Mouse (Mus musculus) embryonic facial prominence, embryonic 11.5 days (tissue): Measurements from ENCODE around the gene Slfn3. TPM values are rescaled to one million over a fixed set of nuclear protein-coding genes. Genes with fewer than 3 reads are reported as not detected.
"Not testable (repeated sequence)": the region's sequence is repeated elsewhere in the genome, so short reads cannot be mapped to it uniquely, and the experiment has no call there.

Experiments used
- ATAC-seq: fragments of 200-750 bp; cut with Nextera tagmentation; replicated peaks from 2 replicates; pipeline ENCODE4 v1.8.0; 2017; ENCODE audit warnings: low read depth; ENCODE audit not compliant: insufficient number of reproducible peaks, low FRiP score, low TSS enrichment
- DNase-seq: peaks from one replicate; pipeline ENCODE4 v3.0.0-alpha.2; 2015; ENCODE audit warnings: low spot score
- H3K27ac ChIP-seq: fragments of 300-500 bp; sonication (generic); replicated peaks from 2 replicates; pipeline ENCODE4 v1.5.1; 2014; ENCODE audit warnings: mild to moderate bottlenecking, low read depth, low read length, control low read depth
- H3K27me3 ChIP-seq: fragments of 300-500 bp; sonication (generic); 2 replicates; pipeline ENCODE4 v1.6.1; 2014; ENCODE audit warnings: mild to moderate bottlenecking, low read length, moderate library complexity, mixed read lengths; ENCODE audit not compliant: control insufficient read depth, insufficient read depth
- H3K36me3 ChIP-seq: fragments of 300-500 bp; sonication (generic); replicated peaks from 2 replicates; pipeline ENCODE4 v1.6.1; 2014; ENCODE audit warnings: low read depth, mild to moderate bottlenecking, low read length, moderate library complexity, mixed read lengths; ENCODE audit not compliant: control insufficient read depth, insufficient read depth
- H3K4me1 ChIP-seq: fragments of 300-500 bp; sonication (generic); 2 replicates; pipeline ENCODE4 v1.6.1; 2014; ENCODE audit warnings: low read length, mixed read lengths; ENCODE audit not compliant: control insufficient read depth, insufficient read depth
- H3K4me2 ChIP-seq: fragments of 300-500 bp; sonication (generic); 2 replicates; pipeline ENCODE4 v1.6.1; 2014; ENCODE audit warnings: low read depth, mild to moderate bottlenecking, control low read depth, low read length, moderate library complexity
- H3K4me3 ChIP-seq: fragments of 300-500 bp; sonication (generic); 2 replicates; pipeline ENCODE4 v1.5.1; 2014; ENCODE audit warnings: low read depth, low read length, control low read depth
- H3K9ac ChIP-seq: fragments of 300-500 bp; sonication (generic); replicated peaks from 2 replicates; pipeline ENCODE4 v1.6.1; 2014; ENCODE audit warnings: mild to moderate bottlenecking, control low read depth, low read length
- H3K9me3 ChIP-seq: fragments of 300-500 bp; sonication (generic); replicated peaks from 2 replicates; pipeline ENCODE4 v1.6.1; 2016; ENCODE audit warnings: mild to moderate bottlenecking, low read length, inconsistent platforms, mixed read lengths; ENCODE audit not compliant: control insufficient read depth
- WGBS: fragments of 180-500 bp; shearing (Covaris S2); extraction: QIAGEN DNeasy Blood & Tissue Kit; methylation state at CpG from one replicate; pipeline ENCODE4 v1.1.7; 2014; 5-methylcytosine and 5-hydroxymethylcytosine counted together
- polyA plus RNA-seq: library from polyadenylated mRNA; unstranded; fragments of >200 nt; fragmentation: Nextera tagmentation; extraction: Ambion mirVana; gene quantifications from 2 replicates; pipeline ENCODE4 v1.2.1, GENCODE M21; 2014

Slfn3 gene
- polyA plus RNA-seq, 1 experiment from 2014 or later = 1.2 TPM

DNA sequence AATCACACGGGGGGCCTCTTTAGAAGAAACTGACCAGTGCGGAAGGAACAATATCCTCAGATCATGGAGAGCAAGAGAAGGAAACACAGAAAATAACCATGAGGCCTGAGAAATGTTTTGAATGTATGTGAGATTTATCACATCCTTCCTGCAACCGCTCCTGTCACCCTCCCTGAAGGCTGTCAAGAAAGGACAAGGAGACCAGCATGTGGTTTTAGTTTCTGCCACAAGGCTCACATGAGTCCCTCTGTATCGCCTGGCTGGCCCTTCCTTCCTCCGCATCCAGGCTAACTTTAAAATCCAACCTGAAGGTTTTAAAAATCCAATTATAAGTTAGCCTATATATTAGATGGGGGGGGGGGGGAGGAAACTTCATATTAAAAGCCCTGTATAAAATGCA, 32.7 kb downstream of the Slfn3 start:
- 81% methylated on average over 5 of the region's 5 CpGs for WGBS
- not testable (repeated sequence) for H3K9ac ChIP-seq, DNase-seq, H3K9me3 ChIP-seq, H3K36me3 ChIP-seq, H3K4me3 ChIP-seq, H3K4me1 ChIP-seq, ATAC-seq, H3K4me2 ChIP-seq, H3K27ac ChIP-seq, H3K27me3 ChIP-seq

DNA sequence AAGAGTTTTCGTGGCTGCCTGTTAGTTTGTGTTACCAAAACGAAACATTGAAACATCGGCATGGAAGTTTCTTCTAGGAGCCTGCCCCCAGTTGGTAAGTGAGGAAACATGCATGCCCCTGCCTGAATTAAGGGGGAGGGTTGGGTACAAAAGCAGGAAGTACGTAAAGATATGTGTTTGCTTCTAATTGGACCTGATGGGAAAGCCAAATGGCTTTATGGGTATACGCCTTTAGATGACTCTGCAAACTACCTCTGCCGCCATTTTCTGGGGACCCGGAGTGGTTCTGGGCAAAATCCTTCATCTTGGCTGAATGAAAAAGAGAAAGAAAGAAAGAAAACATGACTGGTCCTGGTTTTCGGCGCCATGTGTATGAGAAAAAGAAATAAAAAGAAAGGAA, 33.1 kb downstream of the Slfn3 start:
- Histone ChIP-seq H3K4me1 (no peaks in the 10 kb centered on the region), H3K27ac (no peak overlapping the region), H3K36me3 (no peaks in the 10 kb centered on the region), H3K27me3 (no peaks in the 10 kb centered on the region), H3K4me2 (no peak overlapping the region), H3K4me3 (no peak overlapping the region), H3K9me3 (no peaks in the 10 kb centered on the region), H3K9ac (no peak overlapping the region)
- ATAC-seq (no peak), DNase-seq (no peak)
- 88% methylated on average over 9 of the region's 9 CpGs for WGBS

DNA sequence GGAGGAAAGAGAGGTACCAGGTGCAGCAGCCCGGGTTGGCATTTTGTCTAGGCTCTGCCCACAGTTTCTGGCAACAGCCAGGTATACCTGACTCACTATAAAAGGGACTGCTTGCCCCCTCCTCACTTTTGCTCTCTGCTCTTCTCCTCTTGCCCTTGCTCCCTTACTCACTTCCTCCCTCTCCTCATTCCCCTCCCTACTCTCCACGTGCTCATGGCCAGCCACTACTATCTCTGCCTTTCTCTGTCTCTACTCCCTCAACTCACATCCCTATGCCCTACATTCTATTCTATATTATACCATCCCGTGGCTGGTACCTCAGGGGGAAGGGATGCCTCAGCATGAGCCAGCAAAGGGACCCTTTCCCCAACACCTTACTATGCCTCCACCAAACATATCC, 33.6 kb downstream of the Slfn3 start:
- no peak for ATAC-seq
- Histone ChIP-seq H3K27ac (no peak overlapping the region), H3K9me3 (no peaks in the 10 kb centered on the region), H3K4me2 (no peak overlapping the region), H3K27me3 (no peaks in the 10 kb centered on the region), H3K4me1 (no peaks in the 10 kb centered on the region), H3K36me3 (no peaks in the 10 kb centered on the region), H3K4me3 (no peak overlapping the region), H3K9ac (no peak overlapping the region)
- WGBS = 87% methylated on average over 3 of the region's 3 CpGs
- DNase-seq = no peak

DNA sequence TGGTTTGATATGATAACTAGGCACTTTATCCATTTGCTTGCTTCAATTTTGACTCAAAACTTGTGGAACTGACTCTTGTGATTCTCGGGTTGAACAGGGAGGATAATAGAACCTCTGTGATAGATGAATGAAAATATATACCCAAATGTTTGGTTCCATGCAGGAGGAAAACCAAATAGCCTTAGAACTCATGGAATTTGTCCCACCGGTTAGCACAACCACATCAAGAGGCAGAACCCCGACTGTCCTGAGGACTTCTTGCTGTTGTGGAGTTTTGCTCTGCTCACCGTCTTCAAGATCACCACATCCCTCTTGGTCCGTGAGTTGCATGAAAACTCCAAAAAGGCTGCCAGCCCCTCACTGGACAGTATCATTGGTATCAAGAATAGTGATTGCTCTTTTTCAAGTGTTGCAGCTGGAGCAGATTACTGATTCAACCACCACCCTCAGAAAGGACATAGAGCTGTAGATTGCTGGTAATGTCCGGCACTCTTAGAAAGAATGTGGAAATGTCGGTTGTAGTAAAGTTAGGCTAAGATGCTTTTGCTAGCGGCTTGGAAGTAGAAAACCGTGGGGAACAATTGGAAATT, 34.3 kb downstream of the Slfn3 start:
- H3K27me3 ChIP-seq = no peaks in the 10 kb centered on the region
- H3K27ac ChIP-seq = no peak overlapping the region
- WGBS = 88% methylated on average over 9 of the region's 9 CpGs
- H3K9me3 ChIP-seq = no peaks in the 10 kb centered on the region
- no peak overlapping the region for H3K4me3 ChIP-seq
- H3K9ac ChIP-seq = no peak overlapping the region
- ATAC-seq (no peak), DNase-seq (no peak)
- no peaks in the 10 kb centered on the region for H3K4me1 ChIP-seq
- no peak overlapping the region for H3K4me2 ChIP-seq
- no peaks in the 10 kb centered on the region for H3K36me3 ChIP-seq

DNA sequence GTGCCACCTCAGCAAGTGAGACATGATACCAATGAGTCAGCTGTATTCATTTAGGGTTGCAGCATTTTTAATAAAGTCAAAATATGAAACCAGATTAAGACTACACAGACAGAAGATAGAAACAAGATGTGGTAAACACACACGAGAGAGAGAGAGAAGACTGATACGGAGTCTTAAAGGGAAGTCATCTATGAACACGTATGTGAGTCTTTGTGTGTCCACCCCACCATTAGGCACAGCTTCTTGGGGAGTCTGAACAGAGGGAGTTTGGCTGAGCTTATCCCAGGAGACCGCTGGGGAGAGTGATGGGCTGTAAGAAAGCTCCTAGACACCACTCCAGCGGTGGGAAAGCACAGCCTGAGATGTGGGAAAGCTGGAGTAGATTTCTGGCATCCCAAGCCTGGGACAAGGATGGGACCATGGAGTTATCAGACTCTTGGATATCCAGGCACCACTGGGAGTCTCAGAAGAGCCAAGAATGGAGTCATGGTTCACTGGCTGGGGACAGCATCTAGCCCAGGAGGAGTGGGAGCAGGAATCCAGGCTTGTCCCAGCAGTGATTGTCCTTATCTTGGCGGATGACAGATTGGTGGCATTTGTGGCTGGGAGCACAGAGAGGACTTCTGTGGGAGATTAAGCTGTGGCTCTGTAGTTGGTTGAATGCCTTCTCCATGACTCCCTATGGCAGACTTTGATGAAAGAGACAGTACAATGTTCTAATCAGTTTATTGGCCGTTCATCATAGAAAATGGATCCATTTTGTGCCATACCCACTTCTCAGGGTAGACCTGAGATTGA, 37.0 kb downstream of the Slfn3 start:
- H3K4me3 ChIP-seq = no peak overlapping the region
- H3K4me1 ChIP-seq = no peaks in the 10 kb centered on the region
- H3K9me3 ChIP-seq = no peaks in the 10 kb centered on the region
- no peak overlapping the region for H3K9ac ChIP-seq
- ATAC-seq (no peak), DNase-seq (no peak)
- no peak overlapping the region for H3K4me2 ChIP-seq
- no peaks in the 10 kb centered on the region for H3K36me3 ChIP-seq
- 81% methylated on average over 7 of the region's 7 CpGs for WGBS
- no peak overlapping the region for H3K27ac ChIP-seq
- H3K27me3 ChIP-seq = no peaks in the 10 kb centered on the region

DNA sequence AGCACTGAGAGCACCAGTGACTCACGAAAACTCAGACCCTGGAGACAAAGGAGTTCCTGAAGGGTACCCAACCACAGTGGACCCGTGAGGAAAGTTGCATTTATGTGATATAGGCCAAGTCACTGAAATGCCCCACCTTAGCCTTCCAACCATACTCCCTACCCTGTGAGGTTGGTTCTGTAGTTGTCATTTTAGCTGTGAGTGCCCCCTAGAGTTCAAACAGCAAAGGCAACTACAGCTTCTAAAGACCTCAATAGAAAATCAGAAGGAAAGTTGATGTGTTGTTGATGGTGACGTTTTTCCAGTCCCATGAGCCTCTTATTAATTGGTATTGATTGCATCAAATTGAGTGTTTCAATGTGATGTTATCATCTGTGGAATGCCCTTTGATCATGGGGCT, 39.8 kb downstream of the Slfn3 start:
- Histone ChIP-seq H3K4me3 (no peak overlapping the region), H3K9me3 (no peaks in the 10 kb centered on the region), H3K4me1 (no peaks in the 10 kb centered on the region), H3K9ac (no peak overlapping the region), H3K27ac (no peak overlapping the region), H3K27me3 (no peaks in the 10 kb centered on the region), H3K36me3 (no peaks in the 10 kb centered on the region), H3K4me2 (no peak overlapping the region)
- 71% methylated on average over 3 of the region's 3 CpGs for WGBS
- DNase-seq (peak; percentile 17), ATAC-seq (no peak)

DNA sequence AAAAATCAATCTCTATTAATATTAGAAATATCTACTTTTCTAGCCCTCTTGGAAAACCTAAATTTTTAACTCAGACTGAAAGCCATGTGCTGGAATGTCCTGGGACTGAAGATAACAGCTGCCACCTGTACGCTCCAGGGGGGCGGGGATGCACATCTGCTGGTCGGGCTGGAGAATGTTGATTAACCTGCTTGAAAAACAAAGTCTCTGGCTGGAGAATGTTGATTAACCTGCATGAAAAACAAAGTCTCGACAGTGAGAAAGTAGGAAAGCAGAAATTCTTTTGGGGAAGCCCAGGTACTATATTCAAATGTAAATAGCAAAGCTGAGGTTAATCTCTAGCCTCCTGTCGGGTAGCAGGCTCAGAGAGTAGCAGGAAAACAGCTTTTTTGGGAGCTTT, 42.5 kb downstream of the Slfn3 start:
- H3K27me3 ChIP-seq, H3K4me1 ChIP-seq, H3K27ac ChIP-seq, H3K36me3 ChIP-seq, H3K9me3 ChIP-seq, DNase-seq, ATAC-seq, H3K4me2 ChIP-seq, H3K9ac ChIP-seq, H3K4me3 ChIP-seq: not testable (repeated sequence)
- WGBS = 35% methylated on average over 5 of the region's 5 CpGs

DNA sequence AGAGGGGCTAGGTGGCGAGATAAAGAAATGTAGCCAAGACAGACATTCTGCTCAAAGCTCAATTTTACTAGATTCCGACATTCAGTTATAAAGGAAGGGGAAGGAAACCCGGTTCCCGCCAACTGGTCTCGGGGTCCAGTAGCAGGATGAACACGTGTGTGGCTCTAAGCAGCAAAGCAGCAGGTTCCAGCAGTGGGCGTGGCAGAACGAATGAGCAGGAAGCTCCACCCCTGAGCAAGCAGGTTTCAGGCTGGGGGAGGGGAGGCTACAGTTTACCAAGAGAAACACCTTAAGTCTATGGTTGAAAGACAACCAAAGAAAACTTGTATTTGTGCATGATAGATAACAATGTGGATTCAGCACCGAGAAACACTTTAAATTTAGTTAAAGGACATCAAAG, 46.3 kb downstream of the Slfn3 start:
- H3K4me2 ChIP-seq, H3K4me1 ChIP-seq, H3K36me3 ChIP-seq, H3K9me3 ChIP-seq, H3K27ac ChIP-seq, H3K4me3 ChIP-seq, H3K9ac ChIP-seq, ATAC-seq, DNase-seq, H3K27me3 ChIP-seq: not testable (repeated sequence)
- 77% methylated on average over 9 of the region's 9 CpGs for WGBS
